Mouse (Mus musculus) right cerebral cortex, postnatal 36 days (tissue): ENCODE measurements around the gene Pde1a.
"Not testable (repeated sequence)": the region's sequence is repeated elsewhere in the genome, so short reads cannot be mapped to it uniquely, and the experiment has no call there.

Source experiments
- DNase-seq, 2 experiments: peaks; one replicate each; pipeline ENCODE4 v3.0.0; 2022; ENCODE audit warnings: low spot score in 2 of 2, mixed read lengths in 1 of 2

Gene Pde1a

GRCm38 (mm10) chr2:79961421-79961820 lies 167.8 kb downstream of the Pde1a start:
- no peak for DNase-seq

- DNase-seq, result no peak
Observed at GRCm38 (mm10) chr2:79957659-79958340, 171.5 kb downstream of the Pde1a start.

GRCm38 (mm10) chr2:79945898-79946675 lies 183.2 kb downstream of the Pde1a start:
- no peak for DNase-seq

- no peak for DNase-seq
Observed at GRCm38 (mm10) chr2:79934660-79935059, 194.6 kb downstream of the Pde1a start.

GRCm38 (mm10) chr2:79922356-79922755 lies 206.9 kb downstream of the Pde1a start:
- DNase-seq, result no peak

GRCm38 (mm10) chr2:79921375-79921774 lies 207.9 kb downstream of the Pde1a start:
- DNase-seq, result no peak

GRCm38 (mm10) chr2:79920438-79920837 lies 208.8 kb downstream of the Pde1a start:
- DNase-seq, result no peak

DNA sequence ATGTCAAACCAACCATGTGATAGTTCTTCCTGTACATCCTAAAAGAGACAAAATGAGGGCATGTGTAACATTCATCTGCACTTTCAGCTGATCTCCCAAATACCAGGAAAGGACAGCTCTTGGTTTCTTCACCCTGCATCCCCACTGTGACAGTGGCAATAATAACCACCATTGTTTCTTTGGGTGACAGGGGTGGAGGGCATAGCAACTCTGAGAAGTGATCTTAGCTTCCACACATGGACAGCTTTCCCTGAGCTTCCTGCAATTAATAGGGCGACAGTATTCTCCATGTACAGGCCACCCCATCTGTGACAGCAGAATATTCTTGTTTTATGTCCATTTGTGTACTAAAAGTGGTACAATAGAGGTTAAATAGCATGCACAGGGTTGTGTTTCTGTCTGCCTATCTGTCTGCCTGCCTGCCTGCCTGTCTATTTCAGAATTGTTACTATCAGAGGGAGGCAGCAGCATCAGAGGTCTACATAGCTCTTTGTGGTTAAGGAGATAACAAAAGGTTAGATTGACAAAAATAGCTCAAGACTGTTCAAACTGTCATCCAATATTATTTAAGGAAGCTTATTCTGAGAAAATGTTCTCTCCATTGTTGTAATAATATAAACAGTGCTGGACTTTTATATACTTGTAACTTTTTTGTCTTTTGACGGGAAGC lies 227.3 kb downstream of the Pde1a start:
- no peak for DNase-seq

- no peak for DNase-seq
Observed at GRCm38 (mm10) chr2:79898522-79898921, 230.7 kb downstream of the Pde1a start.

DNA sequence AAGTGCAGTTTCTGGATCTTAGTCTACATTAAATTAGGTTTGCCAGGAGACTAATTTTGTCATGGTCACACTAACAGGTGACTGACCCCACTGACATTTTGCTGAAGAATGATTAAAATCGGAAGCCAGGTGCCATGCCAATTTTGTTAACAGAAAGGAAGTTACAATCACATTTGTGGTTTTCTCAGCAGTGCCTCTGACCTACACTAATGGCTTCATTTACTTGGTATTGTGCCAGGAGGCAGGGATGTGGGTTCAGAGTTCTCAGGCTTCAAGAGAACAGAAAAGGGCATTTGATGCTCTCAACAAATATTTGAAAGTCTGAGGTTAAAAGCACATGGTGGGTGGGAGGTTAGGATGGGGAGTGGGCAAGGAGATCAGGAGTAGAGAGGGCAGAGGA lies 236.4 kb downstream of the Pde1a start:
- DNase-seq, result no peak

GRCm38 (mm10) chr2:79891760-79892570 lies 237.3 kb downstream of the Pde1a start:
- peak; percentile 41 to 42 for DNase-seq

- DNase-seq, result no peak
Observed at GRCm38 (mm10) chr2:79890726-79891125, 238.5 kb downstream of the Pde1a start.

GRCm38 (mm10) chr2:79883631-79884350 lies 245.5 kb downstream of the Pde1a start:
- no peak for DNase-seq

DNA sequence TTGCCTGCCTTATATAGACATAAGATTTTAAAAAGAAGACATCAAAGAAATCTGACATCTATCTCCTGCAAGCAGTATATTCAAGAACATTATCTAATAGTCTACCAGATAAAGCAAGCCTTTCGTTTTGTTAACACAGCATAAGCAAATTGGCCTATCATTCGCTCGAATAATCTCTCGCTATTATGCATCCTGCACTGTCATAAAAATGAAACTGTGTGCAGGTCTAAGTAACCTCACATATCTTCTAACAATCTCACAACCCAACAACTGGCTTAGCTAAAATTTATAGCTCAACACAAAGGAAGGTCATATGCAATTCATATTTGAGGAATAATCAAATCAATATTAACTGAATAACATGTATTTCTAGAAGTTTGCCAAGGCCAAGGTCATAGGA lies 246.0 kb downstream of the Pde1a start:
- no peak for DNase-seq

- peak in 1 of 2 experiments; percentile 11 for DNase-seq
Observed at GRCm38 (mm10) chr2:79865275-79865999, 263.8 kb downstream of the Pde1a start.

GRCm38 (mm10) chr2:79856874-79857273 lies 272.4 kb downstream of the Pde1a start:
- no peak for DNase-seq

DNA sequence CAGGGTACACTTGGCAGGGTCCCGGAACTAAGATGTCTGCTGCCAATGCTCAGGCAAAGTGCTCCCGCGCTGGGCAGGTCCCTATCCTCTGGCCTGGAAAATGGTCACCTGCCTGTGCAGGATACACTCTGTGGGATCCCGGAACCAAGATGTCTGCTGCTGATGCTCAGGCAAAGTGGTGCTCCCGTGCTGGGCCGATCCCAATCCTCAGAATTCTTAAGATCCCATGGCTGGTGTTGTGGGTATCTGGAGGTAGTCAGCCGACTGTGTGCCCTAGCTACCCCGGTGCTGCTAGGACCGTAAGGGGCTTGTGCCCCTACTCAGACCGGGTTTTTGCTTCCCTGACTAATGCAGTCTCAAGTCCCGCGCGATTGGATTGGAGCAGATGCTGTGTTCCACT lies 281.9 kb downstream of the Pde1a start:
- not testable (repeated sequence) for DNase-seq

- no peak for DNase-seq
Observed at GRCm38 (mm10) chr2:79839513-79839912, 289.7 kb downstream of the Pde1a start.

- no peak for DNase-seq
Observed at GRCm38 (mm10) chr2:79839090-79839489, 290.2 kb downstream of the Pde1a start.

GRCm38 (mm10) chr2:79825853-79826252 lies 303.4 kb downstream of the Pde1a start:
- no peak for DNase-seq
